Mouse (Mus musculus): ENCODE results near the gene Galm. TPM values are rescaled to one million over a fixed set of nuclear protein-coding genes. Genes with fewer than 3 reads are reported as not detected.
A peak's percentile ranks its signal among the peaks of the same experiment; 100 is the strongest.
"Not testable (repeated sequence)": the region's sequence is repeated elsewhere in the genome, so short reads cannot be mapped to it uniquely, and the experiment has no call there.

The Galm gene
- total RNA-seq, 2 experiments from 2014 or later = 1.2 to 1.5 TPM

DNA sequence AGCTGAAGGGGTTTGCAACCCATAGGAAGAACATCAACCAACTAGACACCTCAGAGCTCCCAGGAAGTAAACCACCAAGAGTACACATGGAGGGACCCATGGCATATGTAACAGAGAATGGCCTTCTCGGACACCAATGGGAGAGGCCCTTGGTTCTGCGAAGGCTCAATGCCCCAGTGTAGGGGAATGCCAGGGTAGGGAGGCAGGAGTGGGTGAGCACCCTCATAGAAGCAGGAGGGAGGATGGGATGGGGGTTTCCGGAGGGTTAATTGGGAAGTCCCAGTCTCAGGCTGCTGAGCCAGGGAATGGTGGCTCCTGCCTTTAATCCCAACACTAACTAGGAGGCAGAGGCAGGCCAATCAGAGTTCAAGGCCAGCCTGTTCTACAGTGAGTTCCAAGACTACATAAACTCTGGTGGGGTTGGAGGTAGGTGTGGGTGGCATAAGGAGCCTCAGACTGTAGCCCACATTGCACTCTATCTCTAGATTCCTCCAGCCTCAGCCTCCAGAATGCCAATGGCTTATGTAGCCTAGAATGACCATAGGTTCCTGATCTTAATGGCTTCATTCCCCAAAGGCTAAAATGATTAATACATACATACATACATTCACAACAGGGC, 72.0 kb downstream of the Galm start:
- intact Hi-C loops (cut with DNase I) = loop anchor here (2.0 kb wide), 1 partner anchor 342 kb away; no protein-coding TSS in a partner anchor
- no peak for DNase-seq

DNA sequence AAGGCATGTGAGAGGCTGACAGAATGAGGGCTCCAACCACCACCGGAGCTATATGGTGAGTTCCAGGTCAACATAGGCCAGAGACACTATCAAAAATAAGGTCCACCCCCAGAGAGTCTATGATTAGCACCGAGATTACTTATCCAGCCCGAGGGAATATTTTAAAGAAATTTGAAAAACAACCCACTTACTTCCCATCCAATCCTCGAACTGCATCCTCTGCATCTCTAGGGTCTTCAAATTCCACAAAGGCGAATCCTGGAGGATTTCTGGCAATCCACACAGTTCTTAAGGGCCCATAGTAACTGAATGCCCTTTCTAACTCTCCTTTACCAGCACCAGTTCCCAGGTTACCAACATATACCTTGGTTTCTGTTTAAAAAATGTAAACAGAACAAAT, 78.4 kb downstream of the Galm start:
- intact Hi-C loops (cut with DNase I) = no loop called here
- DNase-seq = no peak

DNA sequence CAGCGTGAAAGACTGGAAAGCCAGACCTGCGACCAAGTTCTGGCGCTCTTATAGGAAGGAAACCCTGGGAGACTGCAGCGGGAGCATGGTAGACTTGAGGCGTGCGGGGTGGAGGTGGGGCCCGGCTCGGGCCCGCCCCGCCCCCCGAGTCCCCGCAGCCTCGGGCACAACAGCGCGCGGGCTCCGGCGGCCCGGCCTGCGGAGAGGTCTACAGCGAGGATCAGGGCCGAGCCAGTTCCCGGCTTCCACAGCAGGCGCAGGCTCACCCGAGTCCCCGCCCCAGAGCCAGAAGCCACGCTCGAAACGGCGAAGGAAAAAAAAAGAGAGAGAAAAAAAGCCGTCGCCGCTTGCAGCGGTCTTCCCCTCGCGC, 79.0 kb downstream of the Galm start:
- DNase-seq = peak; percentile 56
- intact Hi-C loops (cut with DNase I) = no loop called here

DNA sequence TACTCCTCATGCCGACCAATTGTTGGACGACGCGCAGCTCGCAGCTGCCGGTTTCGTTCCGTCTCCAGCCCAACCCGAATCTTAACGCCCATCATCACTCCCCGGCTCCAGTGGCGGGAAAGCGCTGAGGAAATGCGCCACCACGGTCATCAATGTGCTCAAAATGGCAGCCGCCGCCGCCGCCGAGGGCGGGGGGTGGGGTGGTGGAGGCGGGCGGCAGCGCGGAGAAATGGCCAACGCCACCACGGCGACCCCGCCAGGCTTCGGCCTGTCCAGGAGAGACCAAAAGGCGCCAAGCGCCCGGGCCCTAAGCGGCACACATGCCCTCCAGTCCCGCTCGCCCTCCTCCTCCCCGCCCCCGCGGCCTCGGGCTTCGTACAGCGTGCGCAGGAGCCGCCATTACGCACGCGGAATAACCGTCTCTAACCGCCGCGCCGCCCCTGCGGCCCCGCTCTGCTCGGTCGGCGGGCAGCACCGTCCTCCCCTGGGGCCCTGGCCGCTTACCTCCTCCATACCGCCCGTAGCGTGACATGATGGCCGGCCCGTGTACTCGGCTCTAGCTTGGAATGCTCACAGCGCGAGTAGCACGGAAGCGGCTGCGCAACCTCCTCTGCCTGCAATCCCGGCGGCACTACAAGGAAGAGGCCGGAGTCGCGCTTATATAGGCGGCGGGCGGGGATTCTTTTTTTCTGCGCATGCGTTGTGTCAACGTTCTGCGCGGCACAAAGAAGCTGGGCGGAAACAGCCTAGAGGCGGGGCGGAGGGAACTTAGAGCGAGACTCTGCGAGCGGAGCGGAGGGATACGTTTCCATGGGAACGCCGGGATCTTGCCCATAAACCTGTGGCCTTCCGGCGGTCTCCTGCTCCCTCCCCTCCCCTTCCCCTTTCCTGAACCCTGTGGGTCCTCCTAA, 79.7 kb downstream of the Galm start, which contains the start of the genes Srsf7 and Ttc39d:
Gene Srsf7, minus strand, starts transcription at position 637 of the 911 bp plus-strand sequence.
Gene Ttc39d, plus strand, starts transcription at position 790 of the 911 bp plus-strand sequence.
- peak; percentile 98 for DNase-seq
- intact Hi-C loops (cut with DNase I) = no loop called here

DNA sequence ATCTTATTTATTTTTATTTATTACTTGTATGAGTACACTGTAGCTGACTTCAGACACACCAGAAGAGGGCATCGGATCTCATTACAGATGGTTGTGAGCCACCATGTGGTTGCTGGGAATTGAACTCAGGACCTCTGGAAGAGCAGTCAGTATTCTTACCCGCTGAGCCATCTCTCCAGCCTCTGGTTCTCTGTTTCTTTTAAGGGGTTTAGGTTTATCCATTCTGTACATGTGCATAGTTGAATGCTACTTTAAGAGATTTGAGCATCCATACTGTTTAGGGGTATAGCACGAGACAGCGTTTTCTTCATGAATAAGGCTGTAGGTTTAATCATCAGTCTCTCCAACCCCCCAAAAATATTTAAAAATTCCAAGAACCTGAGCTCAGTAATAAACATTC, 86.7 kb downstream of the Galm start:
- intact Hi-C loops (cut with DNase I); DNase-seq: not testable (repeated sequence)

DNA sequence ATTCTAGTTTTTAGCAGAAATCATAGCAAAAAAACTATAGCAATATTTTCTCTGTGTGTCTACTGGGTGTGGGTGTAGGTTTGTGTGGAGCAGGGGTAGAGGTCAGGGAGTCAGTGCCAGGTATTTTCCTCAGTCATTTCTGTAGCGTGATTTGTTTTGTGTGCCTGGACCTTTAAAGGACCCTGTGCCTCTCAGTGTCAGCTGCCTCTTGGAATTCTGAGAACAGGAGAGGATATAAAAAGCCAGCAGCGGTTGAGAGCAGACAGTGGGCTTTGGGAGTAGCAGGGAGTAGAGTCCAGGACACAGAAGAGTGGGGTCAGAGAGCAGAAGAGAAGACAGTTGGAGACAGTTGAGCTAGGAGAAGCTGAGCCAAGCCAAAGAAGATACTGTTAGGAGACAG, 92.9 kb downstream of the Galm start:
- DNase-seq = no peak
- intact Hi-C loops (cut with DNase I) = no loop called here

DNA sequence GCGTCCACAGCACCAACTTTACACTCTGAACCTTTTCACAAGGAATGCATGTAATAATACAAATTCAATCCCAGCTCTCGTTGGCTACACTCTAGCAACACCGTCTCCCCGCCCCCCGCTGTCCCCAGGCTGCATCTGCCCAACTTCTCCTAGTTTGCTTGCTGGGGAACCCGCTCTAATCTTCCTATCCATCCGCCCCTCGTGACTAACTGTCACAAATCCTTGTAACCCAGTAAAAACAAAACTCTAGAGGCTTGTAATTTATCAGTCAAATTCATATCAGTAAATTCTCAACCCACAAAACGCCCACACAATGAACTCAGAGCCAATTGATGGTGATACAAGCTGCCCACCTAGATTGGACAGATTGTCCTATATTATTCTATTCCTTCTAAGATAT, 93.9 kb downstream of the Galm start:
- DNase-seq = no peak
- intact Hi-C loops (cut with DNase I) = no loop called here

DNA sequence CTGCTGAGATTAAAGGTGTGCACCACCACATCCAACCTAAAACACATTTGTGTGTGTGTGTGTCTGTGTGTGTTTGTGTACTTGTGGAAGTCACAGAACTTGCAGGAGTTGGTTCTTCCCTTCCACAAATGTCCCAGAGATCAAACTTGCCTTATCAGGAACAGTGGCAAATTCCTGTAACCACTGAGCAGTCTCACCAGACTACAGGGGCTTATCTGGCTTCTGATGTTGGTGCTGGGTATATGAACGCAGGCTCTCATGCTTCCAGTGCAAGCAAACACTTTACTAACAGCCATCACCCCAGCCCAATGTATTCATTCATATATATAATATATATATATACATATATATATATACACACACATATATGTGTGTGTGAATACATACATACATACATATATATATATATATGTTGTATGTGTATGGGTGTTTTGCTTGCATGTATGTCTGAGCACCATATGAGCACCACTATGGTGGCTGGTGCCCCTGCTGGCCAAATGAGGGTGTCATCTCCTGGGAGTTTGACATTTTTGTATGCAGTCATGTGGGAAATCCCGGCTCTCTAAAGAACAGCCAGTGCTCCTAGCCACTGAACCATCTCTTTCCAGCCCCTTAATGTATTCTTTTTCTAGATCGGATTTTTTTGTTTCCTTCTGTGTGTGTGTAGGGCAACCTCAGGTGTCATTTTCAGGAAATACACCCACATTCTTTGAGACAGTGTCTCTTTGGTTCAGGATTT, 94.8 kb downstream of the Galm start:
- intact Hi-C loops (cut with DNase I) = no loop called here

DNA sequence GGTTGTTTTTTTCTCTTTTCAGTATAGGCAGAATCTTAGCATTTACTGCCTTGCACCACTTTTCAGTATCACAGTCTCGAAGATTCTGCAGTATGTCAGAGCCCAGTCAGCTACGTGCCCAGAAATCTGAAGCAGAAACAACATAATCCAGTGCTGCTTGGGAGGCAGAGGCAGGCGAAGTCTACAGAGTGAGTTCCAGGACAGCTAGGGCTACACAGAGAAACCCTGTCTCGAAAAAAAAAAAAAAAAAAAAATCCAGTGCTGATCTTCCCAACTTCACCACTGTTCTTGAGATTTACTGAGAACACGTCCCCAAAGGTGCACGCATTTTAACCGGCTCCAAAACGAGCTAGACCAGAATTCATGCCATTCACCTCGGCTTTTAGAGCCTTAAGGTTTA, 96.6 kb downstream of the Galm start:
- DNase-seq = no peak
- intact Hi-C loops (cut with DNase I) = no loop called here

More for the DNA sequence above, 94.8 kb downstream of the Galm start:
- DNase-seq = no peak

DNA sequence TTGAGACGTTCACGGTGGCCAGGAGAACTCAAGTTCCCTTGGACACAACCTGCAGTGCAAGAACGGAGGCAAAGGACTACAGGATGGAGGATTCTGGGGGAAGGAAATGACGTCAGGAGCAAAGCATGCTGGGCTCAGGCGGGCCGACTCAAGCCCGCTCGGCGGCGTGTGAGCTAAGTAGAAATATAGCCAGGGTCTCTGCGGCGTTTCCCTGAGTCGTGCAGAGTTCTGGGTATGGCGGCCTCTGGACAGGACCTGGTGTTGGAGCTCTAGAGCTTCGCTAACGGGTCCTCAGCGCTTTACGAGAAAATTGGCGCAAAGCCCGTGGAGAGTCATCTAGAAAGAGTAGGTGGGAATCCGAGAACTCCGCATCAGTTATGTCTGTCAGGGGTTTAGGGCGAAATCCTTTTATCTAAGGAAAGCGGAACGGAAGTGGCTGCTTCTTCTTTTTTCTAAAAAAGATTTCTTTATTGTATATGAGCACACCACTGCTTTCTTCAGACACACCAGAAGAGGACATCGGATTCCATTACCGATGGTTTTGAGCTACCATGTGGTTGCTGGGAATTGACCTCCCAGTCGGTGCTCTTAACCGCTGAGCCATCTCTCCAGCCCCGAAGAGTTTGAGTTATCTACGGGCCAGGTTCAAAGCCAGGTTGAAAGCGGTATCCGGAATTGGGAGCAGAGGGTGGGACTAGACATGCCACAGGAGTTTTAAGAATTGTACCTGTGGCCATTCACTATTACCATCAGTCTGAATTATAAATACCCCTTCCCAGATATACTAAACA, 97.2 kb downstream of the Galm start, which contains the start of gene Gemin6:
Gene Gemin6, plus strand, starts transcription at position 116 of the 791 bp plus-strand sequence.
- intact Hi-C loops (cut with DNase I) = no loop called here
- peak; percentile 80 for DNase-seq

DNA sequence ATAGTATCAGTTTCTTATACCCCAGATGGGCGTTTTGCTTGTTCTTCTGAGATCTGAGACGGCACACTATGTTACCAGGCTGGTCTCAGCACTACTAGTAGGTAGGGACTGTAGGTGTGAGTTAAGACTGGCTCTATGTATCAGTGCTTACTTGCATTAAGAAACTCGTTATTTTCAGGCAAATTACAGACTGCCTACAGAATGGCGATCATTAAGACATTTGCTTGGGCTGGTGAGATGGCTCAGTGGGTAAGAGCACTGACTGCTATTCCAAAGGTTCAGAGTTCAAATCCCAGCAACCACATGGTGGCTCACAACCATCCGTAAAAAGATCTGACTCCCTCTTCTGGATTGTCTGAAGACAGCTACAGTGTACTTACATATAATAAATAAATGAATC, 97.9 kb downstream of the Galm start:
- intact Hi-C loops (cut with DNase I); DNase-seq: not testable (repeated sequence)

DNA sequence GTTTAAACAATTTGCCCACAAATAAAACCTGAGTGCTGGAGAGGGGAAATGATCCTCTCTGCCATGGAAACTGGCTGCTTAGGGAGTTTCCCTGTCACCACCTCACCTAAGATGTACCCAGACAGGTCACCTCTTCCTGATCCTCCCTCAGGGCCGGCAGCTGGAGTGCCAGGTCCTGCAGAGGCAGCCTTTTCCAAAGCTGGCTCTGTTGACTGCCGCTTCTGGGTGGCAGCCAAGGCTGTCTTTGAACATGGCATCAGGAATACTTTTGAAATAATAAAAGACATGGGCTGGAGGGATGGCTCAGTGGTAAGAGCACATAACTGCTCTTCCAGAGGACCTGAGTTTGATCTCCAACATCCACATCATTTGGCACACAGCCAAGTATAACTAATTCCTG, 102.1 kb downstream of the Galm start:
- peak; percentile 46 for DNase-seq
- intact Hi-C loops (cut with DNase I) = no loop called here

DNA sequence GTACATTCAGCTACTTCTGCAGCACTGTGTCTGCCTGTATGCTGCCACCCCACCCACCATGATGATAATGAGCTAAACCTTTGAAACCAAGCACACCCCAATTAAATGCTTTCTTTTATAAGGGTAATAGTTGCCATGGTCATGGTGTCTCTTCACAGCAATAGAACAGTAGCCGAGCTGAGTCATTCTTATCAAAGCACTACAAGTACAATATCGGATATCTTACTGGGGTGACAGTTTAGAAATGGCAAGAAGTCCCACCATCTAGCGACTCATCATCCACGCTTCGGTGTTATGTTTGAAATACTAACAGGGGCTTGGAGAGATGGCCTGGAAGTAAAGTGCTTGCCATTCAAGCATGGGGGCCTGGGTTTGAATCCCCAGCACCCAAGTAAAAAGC, 106.6 kb downstream of the Galm start:
- intact Hi-C loops (cut with DNase I) = no loop called here
- no peak for DNase-seq

DNA sequence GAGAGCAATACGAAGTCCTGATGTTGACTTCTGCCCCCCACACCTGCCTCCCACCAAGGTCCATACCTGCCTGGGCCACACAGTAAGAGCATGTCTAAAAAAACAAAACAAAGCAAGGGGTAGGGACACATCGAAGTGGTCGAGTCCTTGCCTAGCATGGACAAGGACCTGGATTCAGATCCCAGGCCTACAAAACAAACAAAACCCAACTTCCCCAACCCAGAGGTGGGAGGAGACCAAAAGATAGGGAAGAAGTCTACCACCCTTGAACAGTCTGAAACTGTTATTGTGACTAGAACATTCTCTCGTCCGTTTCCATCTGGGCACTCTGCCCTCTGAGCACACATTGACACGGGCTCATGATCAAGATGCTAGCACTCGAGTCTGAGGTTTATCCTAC, 107.1 kb downstream of the Galm start:
- intact Hi-C loops (cut with DNase I) = no loop called here

More for the DNA sequence above, 107.1 kb downstream of the Galm start:
- no peak for DNase-seq

Other genes with a start within 250 kb of the Galm start
- gene Atl2, start 231.3 kb upstream of the Galm start, total RNA-seq (2021) = 10 to 100 TPM; 61.0 to 67.1 TPM
- 10 to 100 TPM; 86.5 to 92.9 TPM for gene Hnrnpll, start 65.1 kb upstream of the Galm start, total RNA-seq (2021)
- 100 to 1,000 TPM; 179 to 182 TPM for gene Srsf7, start 79.8 kb downstream of the Galm start, total RNA-seq (2021)
- gene Ttc39d, start 80.0 kb downstream of the Galm start, total RNA-seq (2021) = under 1 TPM in 1 of 2 experiments, not detected in 1; 0.28 TPM
- 1 to 10 TPM; 6.8 to 8.4 TPM for gene Gemin6, start 97.0 kb downstream of the Galm start, total RNA-seq (2021)
- gene Morn2, start 162.7 kb downstream of the Galm start, total RNA-seq (2021) = 10 to 100 TPM; 13.6 to 18.2 TPM
- gene Dhx57, start 163.0 kb downstream of the Galm start, total RNA-seq (2021) = 100 to 1,000 TPM; 102 to 103 TPM
- 1 to 10 TPM; 2.4 to 3.0 TPM for gene Arhgef33, start 179.9 kb downstream of the Galm start, total RNA-seq (2021)
- 1 to 10 TPM; 1.9 to 2.6 TPM for gene Gm10190, start 246.1 kb downstream of the Galm start, total RNA-seq (2021)

Data from left cerebral cortex, postnatal 4 days (tissue).